Mouse (Mus musculus): ENCODE results near the gene Arl14. TPM values are rescaled to one million over a fixed set of nuclear protein-coding genes. Genes with fewer than 3 reads are reported as not detected.

Arl14 gene
- polyA plus RNA-seq, 1 experiment, result not detected

DNA sequence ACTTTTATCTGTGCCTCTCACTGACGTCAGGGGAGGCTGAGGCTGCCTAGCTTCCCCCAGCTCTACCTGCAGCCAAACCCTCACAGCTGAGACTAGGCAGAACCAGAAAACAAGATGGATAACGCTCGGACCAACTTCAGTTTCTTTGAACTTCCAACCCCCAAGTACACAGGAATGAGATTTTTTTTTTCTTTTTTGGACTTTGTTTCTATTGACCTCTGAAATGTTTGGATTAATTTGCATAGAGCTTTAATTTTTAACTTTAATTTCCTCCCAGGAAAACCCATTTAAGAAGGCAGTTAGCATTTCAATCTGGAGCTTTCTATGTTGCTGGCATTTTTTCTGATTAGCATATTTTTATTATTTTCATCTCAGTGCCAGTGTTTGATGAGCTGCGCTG is 36.2 kb upstream of the Arl14 start:
- H3K4me3 ChIP-seq (replicated peaks; ENCODE audit: control insufficient read depth, low read depth, low read length), result no peak overlapping the region
- TF ChIP-seq POLR2A (IDR thresholded peaks at IDR 0.05; ENCODE audit: borderline replicate concordance, control insufficient read depth, low read depth, low read length), result no peak
- no peak for TF ChIP-seq CTCF (IDR thresholded peaks at IDR 0.05; ENCODE audit: control insufficient read depth, insufficient read depth, low read length)
- 82% methylated on average over 4 of the region's 4 CpGs for WGBS
- no peaks in the 10 kb centered on the region for H3K4me1 ChIP-seq (ENCODE audit: control insufficient read depth, insufficient read depth, low read length)
- H3K27ac ChIP-seq (ENCODE audit: control insufficient read depth, insufficient read depth, low read depth, low read length, poor library complexity), result no peak overlapping the region

DNA sequence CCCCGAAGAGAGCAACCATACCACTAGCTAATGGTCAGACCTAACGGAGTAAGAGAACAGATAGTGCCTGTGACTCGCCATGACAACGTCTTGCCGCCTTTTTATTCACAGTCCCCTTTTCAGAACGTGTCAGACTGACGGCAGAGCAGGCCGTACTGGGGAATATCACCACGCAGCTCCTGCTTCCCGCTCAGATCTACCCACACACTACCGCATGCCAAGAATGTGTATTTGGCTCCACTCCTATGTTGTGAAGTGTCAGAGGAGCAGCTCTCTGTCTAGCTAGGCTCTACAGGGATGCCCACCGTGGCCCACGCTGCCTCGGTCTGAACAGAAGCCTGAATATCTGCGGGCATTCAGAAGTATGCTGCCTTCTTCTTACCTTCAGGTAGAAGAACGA is 35.6 kb upstream of the Arl14 start:
- WGBS, result 84% methylated on average over 16 of the region's 16 CpGs
- H3K4me3 ChIP-seq (replicated peaks; ENCODE audit: control insufficient read depth, low read depth, low read length), result no peak overlapping the region
- H3K4me1 ChIP-seq (ENCODE audit: control insufficient read depth, insufficient read depth, low read length), result no peaks in the 10 kb centered on the region
- TF ChIP-seq POLR2A (IDR thresholded peaks at IDR 0.05; ENCODE audit: borderline replicate concordance, control insufficient read depth, low read depth, low read length) (no peak), CTCF (IDR thresholded peaks at IDR 0.05; ENCODE audit: control insufficient read depth, insufficient read depth, low read length) (no peak)
- H3K27ac ChIP-seq (ENCODE audit: control insufficient read depth, insufficient read depth, low read depth, low read length, poor library complexity), result no peak overlapping the region

DNA sequence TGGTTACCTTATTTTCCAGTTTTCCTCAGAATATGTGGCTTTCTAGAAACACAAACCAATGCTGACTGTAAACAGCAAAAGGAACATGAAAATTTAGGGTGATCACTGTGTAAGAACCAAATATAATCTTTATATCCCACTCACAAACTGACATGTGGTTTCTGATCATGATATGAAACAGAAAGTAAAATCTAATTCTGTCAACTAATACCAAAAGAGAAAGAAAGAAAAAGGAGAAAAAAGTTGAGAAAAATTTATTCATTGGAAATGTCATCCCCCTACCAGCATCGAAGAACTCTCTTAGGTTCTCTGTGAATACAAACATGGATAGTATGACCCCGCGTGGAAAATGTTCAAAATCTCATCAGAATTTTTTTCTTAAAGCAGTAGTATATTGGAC is 29.2 kb upstream of the Arl14 start:
- Histone ChIP-seq H3K27ac (ENCODE audit: control insufficient read depth, insufficient read depth, low read depth, low read length, poor library complexity) (no peak overlapping the region), H3K4me1 (ENCODE audit: control insufficient read depth, insufficient read depth, low read length) (no peaks in the 10 kb centered on the region), H3K4me3 (replicated peaks; ENCODE audit: control insufficient read depth, low read depth, low read length) (no peak overlapping the region)
- 82% methylated on average over 3 of the region's 3 CpGs for WGBS
- TF ChIP-seq CTCF (IDR thresholded peaks at IDR 0.05; ENCODE audit: control insufficient read depth, insufficient read depth, low read length) (no peak), POLR2A (IDR thresholded peaks at IDR 0.05; ENCODE audit: borderline replicate concordance, control insufficient read depth, low read depth, low read length) (no peak)

DNA sequence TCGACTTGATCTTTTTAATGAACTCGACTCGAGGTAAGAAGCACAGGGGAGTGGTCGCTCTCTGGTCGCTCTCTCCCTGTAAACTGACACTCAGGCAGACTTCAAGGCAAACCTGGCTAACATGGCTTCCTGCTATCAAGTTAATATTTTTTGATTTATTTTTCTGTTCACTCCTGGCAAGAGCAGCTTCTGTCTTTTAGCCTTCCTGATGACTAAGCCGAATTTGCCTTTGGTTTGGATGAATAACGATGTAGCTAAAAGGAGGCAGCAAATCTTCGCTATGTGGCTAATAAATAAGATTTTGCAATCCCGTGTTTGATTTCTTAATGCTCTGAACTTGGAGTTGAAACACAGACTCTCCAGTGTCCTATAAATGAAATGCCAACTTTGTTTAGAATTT is 27.7 kb upstream of the Arl14 start:
- Histone ChIP-seq H3K4me1 (ENCODE audit: control insufficient read depth, insufficient read depth, low read length) (no peaks in the 10 kb centered on the region), H3K4me3 (replicated peaks; ENCODE audit: control insufficient read depth, low read depth, low read length) (no peak overlapping the region), H3K27ac (ENCODE audit: control insufficient read depth, insufficient read depth, low read depth, low read length, poor library complexity) (no peak overlapping the region)
- TF ChIP-seq CTCF (IDR thresholded peaks at IDR 0.05; ENCODE audit: control insufficient read depth, insufficient read depth, low read length), result no peak
- TF ChIP-seq POLR2A (IDR thresholded peaks at IDR 0.05; ENCODE audit: borderline replicate concordance, control insufficient read depth, low read depth, low read length), result no peak
- 31% methylated on average over 9 of the region's 9 CpGs for WGBS

DNA sequence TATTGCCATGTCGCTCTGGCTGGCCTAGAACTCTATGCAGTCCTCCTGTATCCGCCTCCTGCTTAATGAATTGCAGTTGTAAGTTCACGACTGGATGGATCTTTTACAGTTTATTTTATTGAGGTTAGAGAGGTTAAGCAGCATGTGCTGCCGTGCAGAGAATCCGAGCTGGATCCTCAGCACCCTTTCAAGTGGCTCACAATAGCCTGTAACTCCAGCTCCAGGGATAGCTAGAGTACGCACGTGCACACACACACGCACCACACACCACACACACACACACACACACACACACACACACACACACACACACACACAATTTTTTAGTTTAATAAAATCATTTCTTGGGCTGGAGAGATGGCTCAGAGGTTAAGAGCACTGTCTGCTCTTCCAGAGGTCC is 27.0 kb upstream of the Arl14 start:
- no peak overlapping the region for H3K27ac ChIP-seq (ENCODE audit: control insufficient read depth, insufficient read depth, low read depth, low read length, poor library complexity)
- no peak overlapping the region for H3K4me3 ChIP-seq (replicated peaks; ENCODE audit: control insufficient read depth, low read depth, low read length)
- H3K4me1 ChIP-seq (ENCODE audit: control insufficient read depth, insufficient read depth, low read length), result no peaks in the 10 kb centered on the region
- TF ChIP-seq POLR2A (IDR thresholded peaks at IDR 0.05; ENCODE audit: borderline replicate concordance, control insufficient read depth, low read depth, low read length) (no peak), CTCF (IDR thresholded peaks at IDR 0.05; ENCODE audit: control insufficient read depth, insufficient read depth, low read length) (no peak)
- WGBS, result 82% methylated on average over 8 of the region's 8 CpGs

DNA sequence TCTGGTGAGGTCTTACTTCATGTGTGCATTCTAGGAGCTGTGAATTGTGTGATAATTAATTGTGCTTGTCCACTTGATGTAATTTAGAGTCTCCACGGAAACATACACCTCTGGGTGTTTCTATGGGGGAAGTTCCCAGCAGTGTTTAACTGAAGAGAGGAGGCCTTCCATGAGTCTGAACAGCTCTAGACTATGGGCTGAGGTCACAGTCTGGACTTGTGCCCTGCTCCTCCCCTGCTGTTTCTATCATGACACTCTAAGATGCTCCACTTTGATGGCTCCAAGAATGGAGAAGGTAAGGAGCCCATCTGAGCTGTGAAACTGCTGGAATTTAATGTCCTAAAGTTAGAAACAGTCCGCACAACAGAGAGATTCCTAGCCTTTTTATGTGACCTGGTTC is 24.1 kb upstream of the Arl14 start:
- H3K4me3 ChIP-seq (replicated peaks; ENCODE audit: control insufficient read depth, low read depth, low read length), result no peak overlapping the region
- TF ChIP-seq POLR2A (IDR thresholded peaks at IDR 0.05; ENCODE audit: borderline replicate concordance, control insufficient read depth, low read depth, low read length), result no peak
- no peak for TF ChIP-seq CTCF (IDR thresholded peaks at IDR 0.05; ENCODE audit: control insufficient read depth, insufficient read depth, low read length)
- peaks cover 2% of the 10 kb centered on the region; the same call in 1 of the 2 replicates for H3K4me1 ChIP-seq (ENCODE audit: control insufficient read depth, insufficient read depth, low read length)
- H3K27ac ChIP-seq (ENCODE audit: control insufficient read depth, insufficient read depth, low read depth, low read length, poor library complexity), result no peak overlapping the region
- WGBS, result 70% methylated on average over 2 of the region's 2 CpGs

DNA sequence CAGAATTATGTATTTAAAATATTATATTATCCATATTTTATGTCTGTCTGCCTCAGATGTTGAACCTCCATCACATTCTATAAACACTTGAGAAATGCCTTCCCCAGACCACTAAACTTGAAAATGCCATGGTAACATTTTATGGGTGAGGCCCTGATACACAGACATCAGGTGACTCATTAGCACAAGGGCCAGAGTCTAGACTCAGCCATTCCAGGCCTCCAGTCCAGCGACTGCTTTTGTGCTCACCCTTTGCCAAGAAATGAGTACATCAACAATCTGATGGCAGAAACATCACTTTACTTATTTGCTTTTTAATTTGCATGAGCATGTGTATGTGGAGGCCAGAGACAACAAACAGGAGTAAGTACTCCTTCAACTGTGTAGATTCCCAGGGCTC is 22.0 kb upstream of the Arl14 start:
- no peak overlapping the region for H3K4me3 ChIP-seq (replicated peaks; ENCODE audit: control insufficient read depth, low read depth, low read length)
- H3K4me1 ChIP-seq (ENCODE audit: control insufficient read depth, insufficient read depth, low read length), result peaks cover 2% of the 10 kb centered on the region; the same call in 1 of the 2 replicates
- no peak overlapping the region for H3K27ac ChIP-seq (ENCODE audit: control insufficient read depth, insufficient read depth, low read depth, low read length, poor library complexity)
- TF ChIP-seq POLR2A (IDR thresholded peaks at IDR 0.05; ENCODE audit: borderline replicate concordance, control insufficient read depth, low read depth, low read length) (no peak), CTCF (IDR thresholded peaks at IDR 0.05; ENCODE audit: control insufficient read depth, insufficient read depth, low read length) (no peak)
- WGBS, result 88% methylated on average over 1 of the region's 1 CpGs

DNA sequence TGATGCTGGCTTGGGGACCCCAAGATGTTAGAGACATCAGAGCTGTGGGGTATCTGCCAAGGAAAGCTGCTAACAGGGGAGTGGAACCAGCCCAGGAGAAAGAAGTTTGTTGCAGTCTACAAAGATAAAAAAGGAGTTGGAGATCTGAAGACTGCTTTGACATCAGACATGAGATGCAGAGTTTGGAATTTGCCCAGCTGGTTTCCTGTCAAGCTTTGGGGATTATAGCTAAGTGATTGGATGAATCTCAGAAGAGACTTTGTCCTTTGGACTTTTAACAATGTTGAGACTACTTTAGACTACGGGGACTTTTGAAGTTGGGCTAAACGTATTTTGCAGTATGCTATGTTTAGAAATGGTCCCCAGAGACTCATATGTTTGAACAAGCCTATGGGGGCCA is 21.0 kb upstream of the Arl14 start:
- TF ChIP-seq POLR2A (IDR thresholded peaks at IDR 0.05; ENCODE audit: borderline replicate concordance, control insufficient read depth, low read depth, low read length), result no peak
- no peak for TF ChIP-seq CTCF (IDR thresholded peaks at IDR 0.05; ENCODE audit: control insufficient read depth, insufficient read depth, low read length)
- peaks cover 4% of the 10 kb centered on the region; the same call in 1 of the 2 replicates for H3K4me1 ChIP-seq (ENCODE audit: control insufficient read depth, insufficient read depth, low read length)
- WGBS, result 65% methylated on average over 2 of the region's 2 CpGs
- H3K4me3 ChIP-seq (replicated peaks; ENCODE audit: control insufficient read depth, low read depth, low read length), result no peak overlapping the region
- H3K27ac ChIP-seq (ENCODE audit: control insufficient read depth, insufficient read depth, low read depth, low read length, poor library complexity), result no peak overlapping the region

DNA sequence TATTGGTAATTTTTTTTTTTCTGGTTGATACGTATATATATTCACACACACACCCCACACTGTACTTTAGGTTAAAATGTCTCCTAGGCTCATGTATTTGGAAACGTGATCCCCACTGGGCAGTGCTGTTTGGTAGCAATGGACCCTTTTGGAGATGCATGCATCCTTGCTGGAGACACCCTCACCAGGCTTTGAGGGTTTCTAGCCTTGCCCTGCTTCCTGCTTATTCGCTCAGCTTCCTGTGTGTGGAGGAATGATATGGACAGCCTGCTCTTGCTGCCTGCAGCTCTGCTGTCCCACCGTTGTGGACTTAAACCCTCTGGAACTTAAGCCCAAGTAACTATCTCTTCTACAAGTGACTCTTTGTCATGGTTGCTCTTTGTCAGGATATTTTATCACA is 19.3 kb upstream of the Arl14 start:
- peaks cover 4% of the 10 kb centered on the region; the same call in 1 of the 2 replicates for H3K4me1 ChIP-seq (ENCODE audit: control insufficient read depth, insufficient read depth, low read length)
- TF ChIP-seq POLR2A (IDR thresholded peaks at IDR 0.05; ENCODE audit: borderline replicate concordance, control insufficient read depth, low read depth, low read length), result no peak
- TF ChIP-seq CTCF (IDR thresholded peaks at IDR 0.05; ENCODE audit: control insufficient read depth, insufficient read depth, low read length), result no peak
- no peak overlapping the region for H3K4me3 ChIP-seq (replicated peaks; ENCODE audit: control insufficient read depth, low read depth, low read length)
- 15% methylated on average over 4 of the region's 4 CpGs for WGBS
- no peak overlapping the region for H3K27ac ChIP-seq (ENCODE audit: control insufficient read depth, insufficient read depth, low read depth, low read length, poor library complexity)

Measured in bone marrow, adult 2 months (tissue).